Mouse (Mus musculus): Measurements from ENCODE around the gene Uspl1.
"Not testable (repeated sequence)": the region's sequence is repeated elsewhere in the genome, so short reads cannot be mapped to it uniquely, and the experiment has no call there.

Uspl1 gene

GRCm38 (mm10) chr5:149184104-149184843 is at the start of gene Uspl1, which contains the start of gene Hmgb1:
Uspl1 (plus strand) TSS chr5:149184350.
Hmgb1 (minus strand) TSS chr5:149184489.
- peak; percentile 99 for DNase-seq (ENCODE audit: low read depth, low spot score)

DNA sequence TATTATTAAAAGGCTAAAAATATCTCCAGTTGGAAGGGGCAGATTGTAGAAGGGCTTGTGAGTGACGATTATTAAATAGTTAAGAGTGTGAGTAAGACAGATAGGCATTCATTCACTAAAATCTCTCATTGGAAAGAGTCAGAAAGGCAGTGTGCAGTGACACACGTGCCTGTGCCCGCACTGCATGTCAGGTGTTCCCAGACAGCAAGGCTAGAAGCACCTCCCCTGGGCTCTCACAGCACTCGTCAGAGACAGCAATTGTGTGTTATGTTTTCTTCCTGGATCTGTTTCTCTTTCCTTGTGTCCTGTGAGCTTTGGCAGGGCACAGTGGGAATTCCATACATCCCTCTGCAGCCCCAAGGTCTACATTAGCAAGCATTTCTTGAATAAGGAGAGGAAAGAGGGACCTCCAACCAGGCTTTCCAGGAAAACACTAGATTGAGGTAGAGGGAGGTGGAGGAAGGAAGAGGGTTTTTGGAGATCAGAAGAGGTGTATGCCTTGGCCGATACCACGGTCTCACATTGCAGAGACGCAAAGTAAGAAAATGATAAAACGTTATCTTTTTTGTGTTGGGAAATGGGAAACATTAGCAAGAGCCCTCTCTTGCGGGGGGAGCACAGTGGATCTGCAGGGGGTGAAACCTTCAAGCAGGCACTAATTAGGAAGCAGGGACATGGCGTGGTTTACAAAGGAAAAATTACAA is 49.2 kb upstream of the Uspl1 start:
- DNase-seq (ENCODE audit: low read depth, low spot score): no peak

DNA sequence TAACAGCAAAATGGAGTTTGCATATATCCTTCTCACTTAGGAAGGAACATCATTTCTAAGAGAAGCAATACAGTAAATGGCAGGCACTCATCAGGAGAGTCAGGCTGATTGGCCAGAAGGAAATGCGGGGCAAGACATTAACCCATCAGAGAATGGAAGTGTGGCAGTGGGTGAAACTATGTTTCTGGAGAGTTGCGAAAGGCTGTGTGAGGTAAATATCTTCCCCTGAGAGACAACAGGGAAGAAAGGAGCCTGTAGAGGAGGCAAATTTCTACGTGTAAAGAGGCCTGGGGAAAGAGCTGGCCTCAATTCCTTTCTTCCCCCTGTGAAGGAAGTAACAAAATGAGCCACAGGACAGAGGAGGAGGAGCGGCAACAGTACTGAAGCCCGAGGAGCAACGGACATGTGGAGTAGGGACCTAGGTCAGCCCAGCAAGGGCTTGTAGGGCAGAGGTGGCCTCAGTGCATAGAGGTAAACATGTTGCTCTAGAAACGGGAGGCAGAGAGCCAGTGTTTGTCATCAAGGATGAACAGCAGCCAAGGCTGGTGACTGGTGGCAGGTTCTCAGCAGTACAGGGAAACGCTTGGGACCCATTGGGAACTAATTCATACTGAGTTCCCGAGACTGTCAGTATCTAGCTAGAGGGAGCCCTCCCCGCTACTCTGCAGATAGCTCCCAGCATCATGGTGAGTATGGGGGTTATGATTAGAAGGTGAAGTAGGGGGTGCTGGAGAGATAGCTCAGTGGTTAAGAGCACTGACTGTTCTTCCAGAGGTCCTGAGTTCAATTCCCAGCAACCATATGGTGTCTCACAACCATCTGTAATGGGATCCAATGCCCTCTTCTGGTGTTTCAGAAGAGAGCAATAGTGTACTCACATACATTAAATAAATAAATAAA is 48.4 kb upstream of the Uspl1 start:
- no peak for DNase-seq (ENCODE audit: low read depth, low spot score)

DNA sequence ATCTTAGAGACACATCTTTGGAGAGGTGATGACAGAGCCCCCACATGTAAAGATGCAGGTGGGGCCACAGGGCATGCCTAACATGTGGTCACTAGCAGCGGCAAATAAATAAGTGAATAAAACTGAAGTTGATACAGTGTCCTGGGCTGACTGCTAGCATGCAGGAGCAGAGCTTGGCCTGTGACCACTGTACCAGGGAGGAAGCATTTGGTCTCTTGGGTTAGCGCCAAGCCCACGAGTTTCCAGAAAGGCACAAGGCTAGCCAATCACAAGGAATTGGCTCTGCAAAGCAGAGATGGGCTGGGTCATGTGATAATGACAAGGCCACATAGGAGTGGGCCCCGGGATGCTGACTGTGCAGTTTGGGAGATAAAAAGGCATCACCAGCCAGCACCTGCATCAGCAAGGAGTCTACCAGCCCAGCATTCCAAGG is 47.2 kb upstream of the Uspl1 start:
- DNase-seq (ENCODE audit: low read depth, low spot score): no peak

GRCm38 (mm10) chr5:149137447-149137846 is 46.7 kb upstream of the Uspl1 start:
- no peak for DNase-seq (ENCODE audit: low read depth, low spot score)

DNA sequence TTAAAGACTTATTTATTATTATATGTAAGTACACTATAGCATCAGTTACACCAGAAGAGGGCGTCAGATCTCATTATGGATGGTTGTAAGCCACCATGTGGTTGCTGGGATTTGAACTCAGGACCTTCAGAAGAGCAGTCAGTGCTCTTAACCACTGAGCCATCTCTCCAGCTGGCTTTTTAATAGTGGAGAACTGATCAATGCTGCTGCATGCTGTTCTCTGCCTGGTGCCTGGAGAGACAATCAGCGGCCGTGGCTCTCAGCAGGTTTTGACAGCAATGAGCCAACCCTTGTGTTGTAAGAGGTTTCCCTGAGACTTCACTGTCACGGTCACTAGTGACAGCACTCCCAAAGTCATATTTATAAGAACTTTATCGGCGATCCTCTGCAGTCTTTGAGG is 46.1 kb upstream of the Uspl1 start:
- not testable (repeated sequence) for DNase-seq (ENCODE audit: low read depth, low spot score)

DNA sequence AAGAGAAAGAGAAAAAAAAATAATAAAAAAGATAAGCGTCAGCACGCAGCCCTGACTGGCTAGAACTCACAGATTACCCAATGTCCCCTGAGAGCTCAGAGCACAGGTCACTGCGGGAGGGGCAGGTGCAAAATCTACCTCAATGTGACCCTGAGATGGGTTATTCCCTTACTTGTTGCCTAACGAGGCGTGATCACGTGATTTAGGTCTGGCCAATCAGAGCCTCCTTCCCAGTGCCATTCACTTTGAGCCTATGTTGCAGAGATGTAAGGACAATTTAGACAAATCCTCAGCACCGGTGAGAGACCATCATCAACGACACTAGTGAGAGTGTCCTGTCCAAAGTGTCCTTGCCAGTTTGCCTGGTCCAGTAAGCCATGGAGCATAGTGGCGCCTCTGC is 43.8 kb upstream of the Uspl1 start:
- DNase-seq (ENCODE audit: low read depth, low spot score): no peak

GRCm38 (mm10) chr5:149141155-149141554 is 43.0 kb upstream of the Uspl1 start:
- DNase-seq (ENCODE audit: low read depth, low spot score): not testable (repeated sequence)

- DNase-seq (ENCODE audit: low read depth, low spot score): no peak
Observed at GRCm38 (mm10) chr5:149143766-149144375, 40.3 kb upstream of the Uspl1 start.

GRCm38 (mm10) chr5:149146691-149147090 is 37.5 kb upstream of the Uspl1 start:
- DNase-seq (ENCODE audit: low read depth, low spot score): no peak

GRCm38 (mm10) chr5:149147386-149148000 is 36.7 kb upstream of the Uspl1 start:
- no peak for DNase-seq (ENCODE audit: low read depth, low spot score)

- no peak for DNase-seq (ENCODE audit: low read depth, low spot score)
Observed at GRCm38 (mm10) chr5:149150882-149151281, 33.3 kb upstream of the Uspl1 start.

GRCm38 (mm10) chr5:149152063-149152773 is 31.9 kb upstream of the Uspl1 start:
- peak; percentile 30 for DNase-seq (ENCODE audit: low read depth, low spot score)

- no peak for DNase-seq (ENCODE audit: low read depth, low spot score)
Observed at GRCm38 (mm10) chr5:149152774-149153155, 31.4 kb upstream of the Uspl1 start.

DNA sequence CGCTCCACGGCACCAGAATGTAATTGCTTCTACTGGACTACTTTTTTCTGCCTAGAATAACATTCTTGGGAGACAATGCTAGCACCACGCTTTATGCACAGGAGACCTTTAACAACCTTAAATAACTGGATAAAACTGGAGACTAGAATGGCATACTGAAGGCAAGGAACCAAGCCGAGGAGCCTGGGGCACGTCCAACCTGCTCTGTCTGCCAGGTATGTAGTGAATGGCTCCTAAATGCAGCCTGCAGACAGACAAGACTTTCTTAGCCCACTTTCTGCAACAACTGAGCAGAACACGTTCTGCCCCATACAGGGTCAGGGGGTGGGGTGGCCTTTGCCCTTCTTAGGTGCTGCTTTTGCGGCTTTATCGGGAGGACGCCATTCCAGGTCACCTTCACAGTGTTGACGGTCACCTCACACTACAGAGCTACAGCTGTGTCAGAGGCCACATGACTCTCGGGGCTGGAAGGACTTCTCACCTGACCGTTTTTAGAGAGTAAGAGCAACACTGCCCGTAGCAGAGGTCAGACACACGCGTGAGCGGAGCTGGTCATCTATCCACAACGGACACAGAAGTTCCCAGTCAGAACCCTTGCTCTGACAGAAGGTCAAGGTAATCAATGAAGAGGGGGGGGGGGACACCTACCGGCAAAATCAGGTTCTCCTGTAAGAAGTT is 27.1 kb upstream of the Uspl1 start:
- no peak for DNase-seq (ENCODE audit: low read depth, low spot score)

GRCm38 (mm10) chr5:149159021-149159420 is 25.1 kb upstream of the Uspl1 start:
- no peak for DNase-seq (ENCODE audit: low read depth, low spot score)

GRCm38 (mm10) chr5:149160469-149160868 is 23.7 kb upstream of the Uspl1 start:
- no peak for DNase-seq (ENCODE audit: low read depth, low spot score)

DNA sequence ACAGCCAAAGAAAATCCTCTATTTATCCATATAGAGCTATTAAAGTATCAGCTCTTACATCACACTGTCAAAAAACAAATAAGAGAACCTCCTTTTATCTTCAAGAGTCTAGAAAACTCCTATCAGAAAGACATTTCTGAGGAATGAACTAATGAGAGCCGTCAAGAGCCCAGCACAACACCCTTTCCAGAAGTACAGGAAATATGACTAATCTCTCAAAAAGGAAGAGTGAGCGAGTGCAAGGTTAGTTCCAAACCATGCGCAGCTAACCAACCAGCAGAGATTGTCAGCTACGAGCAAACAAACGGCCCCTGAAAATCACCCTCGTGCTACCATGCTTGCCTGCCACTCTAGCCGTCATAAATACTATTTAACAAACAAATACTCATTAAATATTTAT is 21.3 kb upstream of the Uspl1 start:
- DNase-seq (ENCODE audit: low read depth, low spot score): no peak

GRCm38 (mm10) chr5:149164881-149165280 is 19.3 kb upstream of the Uspl1 start:
- peak; percentile 20 for DNase-seq (ENCODE audit: low read depth, low spot score)

DNA sequence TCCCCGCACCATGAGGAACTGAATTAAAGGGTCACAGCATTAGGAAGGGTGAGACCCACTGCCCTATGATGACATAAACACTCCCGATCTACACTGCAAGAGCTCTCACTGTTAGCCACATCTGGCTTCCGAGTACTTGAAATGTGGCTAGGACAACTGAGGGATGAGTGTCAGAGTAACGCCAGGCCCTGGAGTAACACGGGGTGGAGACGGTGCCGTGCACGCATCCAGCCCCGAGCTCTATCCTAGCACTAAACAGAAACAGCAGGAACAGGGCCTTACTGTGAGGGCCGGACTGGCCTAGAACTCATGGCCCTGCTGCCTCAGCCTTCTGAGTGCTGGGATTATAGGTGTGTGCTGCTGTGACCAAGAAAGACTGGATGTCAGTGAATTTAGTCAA is 18.1 kb upstream of the Uspl1 start:
- no peak for DNase-seq (ENCODE audit: low read depth, low spot score)

Measured in mesoderm, embryonic 11.5 days (tissue).